Mouse (Mus musculus) urinary bladder, postnatal 4 days (tissue): ENCODE measurements around the gene Pgs1.

Experiments
- DNase-seq, 2 experiments: peaks; one replicate each; pipeline ENCODE4 v3.0.0; 2021 to 2022; ENCODE audit warnings: low spot score in 2 of 2

Gene Pgs1

GRCm38 (mm10) chr11:117975211-117975967 lies 10.7 kb upstream of the Pgs1 start:
- no peak for DNase-seq

DNA sequence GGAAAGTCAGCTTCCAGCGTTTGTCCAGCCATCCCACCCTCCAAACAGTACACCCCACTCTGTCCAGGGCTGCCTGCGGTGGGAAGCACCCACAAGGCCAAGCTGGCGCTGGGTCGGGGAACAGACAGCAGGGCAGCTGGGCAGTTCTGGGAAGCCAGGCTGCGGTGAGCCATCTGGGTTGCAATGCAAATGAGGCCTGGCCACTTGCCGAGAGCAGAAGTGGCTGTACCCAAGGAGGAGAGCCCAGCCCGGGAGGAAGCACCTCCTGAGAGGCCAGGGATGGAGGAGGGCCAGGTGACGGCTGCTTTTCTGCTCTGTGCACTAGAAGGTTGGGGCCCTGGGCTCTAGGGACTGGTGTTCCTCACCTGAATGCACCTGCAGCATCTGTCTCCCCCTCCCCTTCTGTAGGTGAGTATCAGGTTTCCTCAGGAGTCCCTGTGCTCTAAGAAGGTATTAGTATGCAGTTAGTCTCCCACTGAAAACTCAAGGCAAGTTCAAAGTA lies 10.0 kb upstream of the Pgs1 start:
- DNase-seq, result no peak

DNA sequence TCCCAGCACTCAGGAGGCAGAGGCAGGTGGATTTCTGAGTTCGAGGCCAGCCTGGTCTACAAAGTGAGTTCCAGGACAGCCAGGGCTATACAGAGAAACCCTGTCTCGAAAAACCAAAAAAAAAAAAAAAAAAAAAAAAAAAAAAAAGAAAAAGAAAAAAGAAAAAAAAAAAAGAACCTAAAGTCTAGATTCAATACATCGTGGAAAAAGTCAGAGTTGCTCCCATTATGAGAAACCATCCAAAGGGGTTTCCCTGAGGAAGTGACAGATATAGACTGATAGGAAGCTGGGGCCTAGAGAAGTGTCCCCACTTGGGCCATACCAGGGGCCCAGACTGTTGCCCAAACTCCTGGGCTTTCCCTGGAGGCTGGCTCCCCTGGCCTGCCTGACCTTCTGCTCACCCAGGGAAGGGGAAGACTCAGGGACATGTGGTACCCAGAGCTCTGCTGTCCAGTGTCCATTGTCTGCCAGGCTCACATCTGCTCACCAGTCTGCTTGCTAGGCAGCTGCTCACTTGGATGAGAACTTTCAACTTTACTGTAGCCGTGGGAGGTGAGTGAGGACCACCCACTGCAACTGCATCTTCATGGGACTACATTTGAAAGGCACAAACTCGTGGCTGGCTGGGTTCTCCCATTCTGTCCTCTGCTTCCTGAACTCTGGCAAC lies 8.3 kb upstream of the Pgs1 start:
- no peak for DNase-seq

- DNase-seq, result no peak
Observed at GRCm38 (mm10) chr11:117979388-117979787, 6.7 kb upstream of the Pgs1 start.

GRCm38 (mm10) chr11:117982426-117982825 lies 3.7 kb upstream of the Pgs1 start:
- DNase-seq, result no peak

DNA sequence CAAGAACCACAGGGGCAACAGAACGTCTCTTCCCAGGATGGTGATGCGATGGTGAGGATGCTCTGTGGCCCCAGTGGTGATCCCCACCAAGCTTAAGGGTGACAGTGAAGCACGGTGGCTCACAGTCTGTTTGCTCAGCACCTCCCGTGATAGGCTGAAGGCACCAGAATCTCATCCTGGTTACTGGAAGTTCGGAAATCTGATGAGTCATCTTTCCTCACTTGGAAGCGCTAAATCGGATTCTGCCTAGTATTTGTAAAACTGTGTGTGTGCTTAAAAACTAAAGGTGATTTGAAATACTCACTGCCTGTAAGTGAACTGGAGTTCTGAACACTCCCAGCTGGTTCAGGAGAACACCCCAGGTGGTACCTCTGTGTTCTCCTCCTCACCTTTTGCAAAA lies 2.3 kb upstream of the Pgs1 start:
- no peak for DNase-seq

DNA sequence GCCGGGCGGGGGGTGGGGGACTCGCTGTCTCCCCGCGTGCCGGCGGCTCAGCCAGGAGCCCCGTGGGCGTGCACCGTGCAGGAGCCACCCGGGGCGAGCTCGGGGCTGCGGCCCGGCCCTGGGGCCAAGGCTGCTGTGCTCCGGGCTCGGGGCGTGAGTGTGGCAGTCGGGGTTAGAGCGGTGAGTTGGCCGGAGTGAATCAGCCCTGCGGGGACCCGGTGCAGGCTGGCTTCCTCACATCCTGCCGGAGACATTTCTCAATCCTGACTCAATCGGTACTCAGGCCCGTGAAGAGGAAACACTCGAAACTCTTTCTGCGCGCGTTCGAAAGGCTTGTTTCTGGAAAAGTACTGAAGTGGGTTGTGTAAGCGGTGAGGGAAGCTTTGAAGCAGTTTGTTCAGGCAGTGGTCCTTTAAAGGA lies 950 bp downstream of the Pgs1 start:
- no peak for DNase-seq

- no peak for DNase-seq
Observed at GRCm38 (mm10) chr11:117987968-117988367, 1.9 kb downstream of the Pgs1 start.

DNA sequence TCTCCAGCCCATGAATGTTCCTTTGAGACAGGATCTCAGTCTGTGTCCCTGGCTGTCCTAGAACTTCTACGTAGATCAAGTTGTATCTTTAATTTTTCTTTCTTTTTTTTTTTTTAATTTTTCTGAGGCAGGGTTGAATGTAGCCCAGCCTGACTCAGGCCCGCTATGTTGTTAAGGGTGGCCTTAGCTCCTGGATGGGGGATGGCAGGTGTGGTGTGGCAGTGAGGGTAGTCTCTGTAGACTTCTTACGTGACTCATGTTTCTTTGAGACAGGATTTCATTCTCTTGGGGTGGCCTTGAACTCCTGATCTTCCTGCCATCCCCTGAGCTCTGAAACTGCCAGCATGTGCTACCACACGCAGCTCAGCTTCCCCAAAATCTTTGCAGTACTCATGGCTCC lies 3.1 kb downstream of the Pgs1 start:
- no peak for DNase-seq

DNA sequence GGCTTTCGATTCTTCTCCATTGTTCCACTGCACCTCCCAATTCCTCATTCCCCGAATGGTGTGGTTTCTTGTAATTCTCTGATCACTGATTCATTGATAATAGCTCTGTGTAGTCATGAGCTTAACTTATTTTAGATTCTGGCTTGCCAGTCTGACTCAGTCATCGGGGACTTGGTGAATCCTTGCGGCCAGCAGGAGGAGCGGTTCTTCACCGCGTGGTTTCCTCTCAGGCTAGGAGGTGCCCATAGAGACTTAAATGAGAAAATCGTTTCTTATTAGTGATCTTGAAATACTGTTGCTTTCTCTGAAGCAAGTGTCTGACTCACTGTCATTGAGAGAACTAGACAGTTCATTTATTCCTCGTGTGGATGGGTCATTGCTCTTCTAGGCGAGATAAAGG lies 3.8 kb downstream of the Pgs1 start:
- DNase-seq, result no peak

DNA sequence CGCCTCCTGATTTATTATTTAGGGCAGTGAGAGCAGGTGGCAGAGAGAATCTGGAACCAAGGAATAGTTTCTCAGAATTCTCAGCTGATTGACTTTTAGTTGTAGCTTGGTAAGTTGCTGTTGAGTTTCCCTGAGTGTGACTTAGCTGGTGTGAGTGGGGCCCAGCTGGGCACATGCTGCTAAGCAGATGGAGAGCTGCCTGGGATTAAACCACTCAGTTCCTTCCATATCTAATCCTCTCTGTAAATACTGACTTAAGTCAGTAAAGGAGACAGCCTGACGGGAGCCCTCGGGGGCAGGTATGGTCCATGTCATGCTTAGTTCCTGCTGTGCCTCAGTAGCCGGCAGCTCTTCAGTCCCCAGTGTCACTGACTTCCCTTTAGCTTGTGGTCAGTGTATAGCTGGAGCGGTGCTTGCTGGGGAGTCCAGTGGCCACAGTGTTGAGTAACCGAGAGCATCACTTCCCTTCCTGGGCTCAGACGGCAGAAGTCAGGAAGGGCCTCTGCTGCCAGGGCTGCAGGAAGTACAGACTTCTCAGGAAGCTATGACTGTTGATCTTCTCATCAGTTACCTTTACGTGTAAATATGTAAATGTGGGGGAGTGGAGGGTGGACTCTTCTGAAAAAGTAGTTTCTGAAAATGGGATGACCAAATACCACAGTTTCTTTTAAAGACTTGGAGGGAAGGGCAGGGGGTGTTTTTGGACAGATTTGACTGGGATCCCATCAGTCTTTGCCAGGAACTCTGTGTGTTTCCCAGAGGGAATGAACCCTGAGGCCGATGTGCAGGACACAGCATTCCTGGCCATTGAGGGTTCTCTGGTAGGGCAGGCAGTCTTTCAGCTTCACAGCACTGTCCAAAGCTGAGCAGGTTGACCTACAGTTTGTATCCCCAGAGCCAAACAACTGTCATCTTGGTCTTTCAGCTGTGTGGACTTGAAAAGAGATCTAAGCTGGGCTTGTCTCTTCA lies 5.7 kb downstream of the Pgs1 start:
- no peak for DNase-seq

DNA sequence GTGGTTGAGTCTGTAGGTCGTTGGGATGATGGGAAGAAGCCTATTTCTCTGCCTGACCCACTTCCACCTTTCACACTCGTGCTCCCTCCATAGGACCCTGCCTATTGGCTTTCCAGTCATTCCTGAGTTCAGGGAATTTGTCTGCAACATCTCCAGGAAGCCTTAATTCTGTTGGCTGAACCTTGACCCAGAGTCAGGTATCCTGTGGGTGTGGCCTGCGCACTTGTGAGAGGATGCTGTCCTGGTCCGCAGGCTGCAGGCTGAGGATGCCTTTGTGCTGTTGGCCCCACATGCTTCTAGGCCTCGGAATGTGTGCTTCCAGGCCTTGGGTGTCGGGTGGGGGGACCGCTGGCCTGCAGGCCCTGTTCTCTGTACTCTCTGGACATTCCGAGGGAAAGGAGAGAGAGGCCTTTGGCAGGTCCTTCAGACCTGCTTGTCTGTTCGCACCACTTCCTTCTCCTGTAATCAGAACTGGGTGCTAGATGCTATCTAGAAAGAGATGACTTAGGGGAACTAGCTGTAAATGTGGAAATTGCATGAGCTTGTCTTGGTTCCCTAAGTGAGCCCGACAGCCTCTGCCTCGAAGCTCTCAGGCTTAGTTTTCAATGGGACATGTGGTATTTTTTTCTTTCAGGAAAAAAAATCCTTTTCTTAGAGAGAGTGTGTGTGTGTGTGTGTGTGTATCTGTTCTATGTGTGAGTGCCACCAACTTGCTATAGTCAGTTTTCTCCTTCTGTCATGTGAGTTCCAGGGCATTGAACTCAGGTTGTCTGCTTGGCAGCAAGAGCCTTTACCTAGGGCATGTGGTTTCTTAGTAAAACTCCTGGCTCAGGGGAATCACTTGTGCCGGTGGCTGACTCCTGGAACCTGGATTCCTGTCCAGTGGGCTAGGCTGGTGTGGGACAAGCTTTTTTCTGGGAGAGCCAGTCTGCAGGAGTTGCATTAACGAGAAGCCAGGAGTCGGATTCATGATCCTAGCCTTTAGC lies 7.4 kb downstream of the Pgs1 start:
- DNase-seq, result no peak

GRCm38 (mm10) chr11:117994250-117995057 lies 8.4 kb downstream of the Pgs1 start:
- DNase-seq, result no peak

GRCm38 (mm10) chr11:117995255-117995654 lies 9.2 kb downstream of the Pgs1 start:
- no peak for DNase-seq

DNA sequence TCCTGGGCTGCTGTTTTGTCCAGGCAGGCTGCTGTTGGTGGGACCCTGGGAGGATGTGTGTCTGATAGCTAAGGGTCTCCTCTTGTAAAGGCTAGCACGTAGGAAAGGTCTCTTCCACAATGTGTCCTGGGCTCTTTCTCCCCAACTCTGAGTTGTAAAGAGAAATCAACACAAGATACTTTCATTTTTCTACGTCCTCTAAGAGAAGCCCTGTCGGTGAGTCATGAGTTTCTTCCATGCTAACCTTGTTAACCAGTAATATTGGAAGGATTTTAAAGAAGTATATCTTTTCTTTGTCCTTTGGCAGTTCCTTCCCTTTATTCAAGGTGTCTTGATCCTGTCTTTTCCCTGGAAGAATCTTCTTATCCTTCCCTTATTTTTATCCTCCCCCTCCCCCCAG lies 9.6 kb downstream of the Pgs1 start:
- DNase-seq, result no peak

GRCm38 (mm10) chr11:117996066-117996465 lies 10.0 kb downstream of the Pgs1 start:
- no peak for DNase-seq

GRCm38 (mm10) chr11:117997085-117997484 lies 11.0 kb downstream of the Pgs1 start:
- DNase-seq, result no peak

GRCm38 (mm10) chr11:117998356-117998755 lies 12.3 kb downstream of the Pgs1 start:
- DNase-seq, result no peak

GRCm38 (mm10) chr11:117999260-117999934 lies 13.3 kb downstream of the Pgs1 start:
- no peak for DNase-seq
